Mouse (Mus musculus) cerebellum, adult 2 months (tissue): ENCODE measurements around the gene Afap1.

Experiments
- CTCF ChIP-seq: fragments of 200-500 bp; IDR thresholded peaks from 2 replicates; pipeline ENCODE4 v1.5.1; 2011; ENCODE audit warnings: low read depth, mild to moderate bottlenecking, control low read depth, low read length, moderate library complexity, borderline replicate concordance; ENCODE audit not compliant: insufficient read depth
- POLR2A ChIP-seq: fragments of 200-500 bp; IDR thresholded peaks from 2 replicates; pipeline ENCODE4 v1.6.1; 2011; ENCODE audit warnings: low read length, control low read depth, borderline replicate concordance; ENCODE audit not compliant: insufficient read depth

DNA sequence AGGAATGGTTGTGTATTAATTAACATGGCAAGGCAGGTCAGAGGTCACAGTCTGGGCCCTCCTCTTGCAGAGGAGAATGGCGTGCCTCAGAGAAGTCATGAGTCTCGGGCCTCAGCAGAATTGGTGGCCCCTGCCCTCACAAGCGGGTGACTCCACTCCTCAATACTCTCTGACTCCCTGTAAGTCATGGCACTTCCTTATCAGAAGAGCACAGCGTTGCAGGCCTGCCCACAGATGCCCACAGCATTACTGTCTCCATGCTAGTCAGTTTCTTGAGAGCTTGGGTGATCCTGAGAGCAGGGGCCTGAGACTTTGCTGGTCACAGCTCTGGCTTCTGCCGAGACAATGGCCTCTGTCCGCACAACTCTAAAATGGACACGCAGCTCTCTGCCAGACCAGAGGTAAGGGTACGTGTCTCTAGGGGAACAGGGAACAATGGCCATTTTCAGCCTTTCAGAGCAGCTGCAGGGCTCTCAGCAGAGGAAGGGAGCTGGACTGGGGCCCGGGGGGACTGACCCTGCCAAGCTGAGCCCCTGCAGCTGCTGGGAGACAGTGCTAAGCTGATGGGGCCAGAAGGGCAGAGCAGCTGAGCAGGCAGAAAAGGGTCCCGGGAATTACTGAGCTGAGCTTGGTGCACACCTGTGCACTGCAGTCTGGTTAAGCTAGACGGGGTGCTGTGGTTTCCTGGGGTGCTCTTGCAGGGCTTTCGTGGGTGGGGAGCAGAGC is 77.4 kb downstream of the Afap1 start:
- TF ChIP-seq CTCF (no peak), POLR2A (no peak)
